Mouse (Mus musculus): Measurements from ENCODE around the gene 4930539E08Rik. TPM values are rescaled to one million over a fixed set of nuclear protein-coding genes. Genes with fewer than 3 reads are reported as not detected.

4930539E08Rik gene
- total RNA-seq, 2 experiments from 2014 or later: 8.3 to 12.4 TPM

- DNase-seq (ENCODE audit: low spot score in 2 of 2): no peak
- intact Hi-C loops (cut with DNase I): no loop called here
These were observed 16.5 kb upstream of the 4930539E08Rik start for GRCm38 (mm10) chr17:28931436-28932211.

GRCm38 (mm10) chr17:28930392-28931074 lies 15.4 kb upstream of the 4930539E08Rik start:
- intact Hi-C loops (cut with DNase I): no loop called here
- peak; percentile 64 to 71 for DNase-seq (ENCODE audit: low spot score in 2 of 2)

GRCm38 (mm10) chr17:28929369-28929768 lies 14.2 kb upstream of the 4930539E08Rik start:
- intact Hi-C loops (cut with DNase I): loop anchor here (5.0 kb wide), 2 partner anchors 47 to 167 kb away; no protein-coding TSS in a partner anchor
- no peak for DNase-seq (ENCODE audit: low spot score in 2 of 2)

DNA sequence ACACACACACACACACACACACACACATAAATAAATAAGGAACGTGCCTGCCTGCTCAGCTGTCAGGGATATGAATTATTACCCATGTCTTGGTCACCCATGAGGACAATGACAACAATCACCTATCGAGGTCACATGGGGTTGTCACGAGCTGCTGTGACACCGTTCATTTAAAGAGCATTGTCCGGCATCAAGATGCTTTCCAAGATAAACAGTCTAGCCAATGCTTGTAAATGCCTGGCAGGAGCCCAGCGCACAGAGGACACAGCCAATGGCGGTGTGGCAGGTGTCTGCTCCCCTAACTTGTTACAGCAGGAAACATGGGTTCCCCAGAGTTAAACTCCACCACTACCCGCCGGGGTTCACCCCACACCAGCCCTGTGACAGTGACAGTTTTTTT lies 12.9 kb upstream of the 4930539E08Rik start:
- intact Hi-C loops (cut with DNase I): loop anchor here (5.0 kb wide), 2 partner anchors 46 to 166 kb away; no protein-coding TSS in a partner anchor
- no peak for DNase-seq (ENCODE audit: low spot score in 2 of 2)

- intact Hi-C loops (cut with DNase I): loop anchor here (2.0 to 5.0 kb wide), 3 partner anchors 45 to 165 kb away; no protein-coding TSS in a partner anchor
- DNase-seq (ENCODE audit: low spot score in 2 of 2): peak; percentile 46 to 55
These were observed 11.9 kb upstream of the 4930539E08Rik start for GRCm38 (mm10) chr17:28926866-28927635.

DNA sequence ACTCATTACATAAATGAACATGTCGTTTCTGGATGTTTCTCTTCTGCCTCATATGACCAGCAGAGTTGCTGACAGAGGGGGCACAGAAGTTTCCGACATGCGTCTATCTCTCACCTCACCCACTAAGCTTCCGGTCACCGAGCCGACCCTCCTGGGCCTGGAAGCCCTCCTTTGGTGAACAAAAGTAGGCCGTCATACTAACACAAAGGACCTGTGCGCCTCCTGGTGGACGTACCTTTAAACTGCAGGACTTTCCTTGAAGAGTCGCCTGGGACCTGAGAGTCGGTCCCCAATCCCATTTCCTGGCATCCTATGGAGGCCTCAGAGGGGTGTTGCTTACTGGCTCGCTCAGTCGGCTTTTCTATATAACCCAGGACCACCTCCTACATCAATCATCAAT lies 11.3 kb upstream of the 4930539E08Rik start:
- peak; percentile 84 to 88 for DNase-seq (ENCODE audit: low spot score in 2 of 2)
- intact Hi-C loops (cut with DNase I): loop anchor here (2.0 to 5.0 kb wide), 3 partner anchors 44 to 164 kb away; no protein-coding TSS in a partner anchor

DNA sequence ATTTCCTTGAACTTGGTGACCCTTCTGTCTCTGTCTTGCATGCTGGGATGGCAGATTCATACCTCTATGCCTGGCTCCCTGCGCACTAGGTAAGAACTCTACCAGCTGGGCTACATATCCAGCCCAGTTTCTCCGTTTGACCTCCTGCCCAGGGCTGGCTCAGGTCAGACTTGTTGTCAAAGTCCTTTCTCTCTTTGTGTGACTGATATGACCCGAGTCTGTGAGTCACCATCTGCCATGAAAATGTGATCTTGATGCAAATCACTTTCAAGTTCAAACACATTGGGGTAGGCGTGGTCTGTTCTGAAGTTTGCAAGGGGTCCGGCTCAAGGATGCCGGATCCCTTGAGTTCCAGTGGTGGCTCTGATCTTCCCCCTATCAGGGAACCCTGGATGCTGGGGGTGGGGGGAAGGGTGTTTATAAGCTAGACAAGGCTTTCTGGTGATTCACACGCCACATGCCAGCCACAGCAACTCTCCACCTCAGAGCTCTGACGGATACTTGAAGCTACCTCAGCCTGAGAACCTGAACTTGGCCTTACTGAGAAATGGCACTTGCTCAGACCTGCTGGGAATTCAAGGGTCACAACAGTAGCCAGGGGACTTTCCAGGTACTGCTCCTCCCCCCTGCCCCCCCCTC lies 10.0 kb upstream of the 4930539E08Rik start:
- no peak for DNase-seq (ENCODE audit: low spot score in 2 of 2)
- intact Hi-C loops (cut with DNase I): loop anchor here (5.0 kb wide), 2 partner anchors 43 to 163 kb away; no protein-coding TSS in a partner anchor

DNA sequence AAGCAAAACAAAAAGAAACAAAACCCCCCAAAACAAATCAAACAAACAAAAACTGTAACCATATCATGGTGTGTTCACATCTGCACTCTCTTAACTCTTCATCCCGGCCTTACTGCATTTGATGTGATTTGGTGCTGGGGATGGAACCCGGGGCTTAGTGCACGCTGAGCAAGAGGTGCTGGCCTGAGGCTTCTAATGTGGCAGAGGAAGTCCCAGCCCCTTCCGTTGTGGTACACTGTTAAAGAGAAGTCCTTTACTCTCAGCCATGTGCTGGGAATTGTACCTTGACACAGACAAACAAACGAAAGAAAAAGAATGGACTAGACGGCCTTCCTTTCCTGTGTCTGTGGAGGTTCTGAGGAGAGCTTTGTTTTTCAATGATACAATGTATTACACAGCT lies 7.0 kb upstream of the 4930539E08Rik start:
- no peak for DNase-seq (ENCODE audit: low spot score in 2 of 2)
- intact Hi-C loops (cut with DNase I): no loop called here

DNA sequence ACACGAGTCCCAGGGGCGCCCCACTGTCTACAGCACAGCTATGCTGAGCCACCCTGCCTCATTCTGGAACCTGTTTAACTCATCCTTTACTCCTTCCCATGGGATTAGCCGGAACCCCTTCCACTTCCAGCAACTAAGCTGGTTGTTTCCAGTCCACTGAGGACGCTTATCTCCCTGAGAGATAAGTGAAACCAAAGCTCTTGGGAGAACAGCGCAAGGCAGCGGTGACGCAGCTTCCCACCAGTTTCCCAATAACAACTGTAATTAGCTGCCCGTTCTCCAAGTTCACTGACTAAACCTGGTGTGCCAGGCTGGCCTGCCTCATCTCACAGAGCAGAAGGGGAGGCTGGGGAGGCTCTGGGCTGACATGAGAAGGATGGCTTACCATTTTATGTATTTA lies 6.0 kb upstream of the 4930539E08Rik start:
- intact Hi-C loops (cut with DNase I): no loop called here
- no peak for DNase-seq (ENCODE audit: low spot score in 2 of 2)

- no peak for DNase-seq (ENCODE audit: low spot score in 2 of 2)
- intact Hi-C loops (cut with DNase I): no loop called here
These were observed 1.4 kb upstream of the 4930539E08Rik start for GRCm38 (mm10) chr17:28916520-28916919.

- intact Hi-C loops (cut with DNase I): loop anchor here (5.0 kb wide), 1 partner anchor 37 kb away; no protein-coding TSS in a partner anchor
- no peak for DNase-seq (ENCODE audit: low spot score in 2 of 2)
These were observed 1.2 kb downstream of the 4930539E08Rik start for GRCm38 (mm10) chr17:28913940-28914339.

GRCm38 (mm10) chr17:28913200-28913599 lies 1.9 kb downstream of the 4930539E08Rik start:
- intact Hi-C loops (cut with DNase I): loop anchor here (5.0 kb wide), 1 partner anchor 36 kb away; no protein-coding TSS in a partner anchor
- DNase-seq (ENCODE audit: low spot score in 2 of 2): no peak

DNA sequence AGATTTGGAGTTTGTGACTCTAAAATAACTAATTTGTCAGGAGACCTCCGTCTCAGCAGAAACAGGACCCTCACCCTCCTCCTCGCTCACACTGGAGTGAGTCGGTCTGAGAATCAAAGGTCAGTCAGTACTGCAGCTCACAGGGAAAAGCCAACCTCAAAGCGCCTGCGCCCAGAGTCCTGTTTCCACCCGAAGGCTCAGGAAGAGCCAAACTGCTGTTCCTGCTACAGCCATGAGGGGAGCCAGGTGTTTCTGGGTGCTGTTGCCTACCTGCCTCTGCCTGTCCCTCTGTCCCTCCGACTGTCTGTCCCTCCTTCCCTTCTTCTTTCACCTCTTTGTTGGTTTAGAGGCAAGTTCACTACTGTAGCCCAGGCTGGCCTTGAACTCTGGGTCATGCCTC lies 5.0 kb downstream of the 4930539E08Rik start:
- DNase-seq (ENCODE audit: low spot score in 2 of 2): no peak
- intact Hi-C loops (cut with DNase I): loop anchor here (5.0 kb wide), 1 partner anchor 33 kb away; no protein-coding TSS in a partner anchor

GRCm38 (mm10) chr17:28909252-28909941 lies 5.7 kb downstream of the 4930539E08Rik start:
- peak; percentile 40 to 54 for DNase-seq (ENCODE audit: low spot score in 2 of 2)
- intact Hi-C loops (cut with DNase I): no loop called here

DNA sequence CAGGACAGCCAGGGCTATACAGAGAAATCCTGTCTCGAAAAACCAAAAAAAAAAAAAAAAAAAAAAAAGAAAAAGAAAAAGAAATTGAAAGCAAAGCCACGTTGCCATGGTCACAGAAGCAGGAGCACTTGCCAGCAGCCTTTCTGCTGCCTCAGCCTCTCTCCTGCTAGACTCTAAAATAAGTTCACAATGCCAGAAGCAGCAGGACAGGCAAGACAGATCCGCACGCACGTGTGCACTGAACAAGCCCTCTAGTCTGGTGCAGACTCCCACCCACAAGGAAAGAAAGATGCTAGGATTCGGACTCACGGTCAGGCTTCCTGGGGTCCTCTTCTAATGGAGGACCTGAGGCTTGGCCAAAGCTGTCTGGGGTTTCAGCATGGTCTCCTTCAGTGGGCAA lies 7.2 kb downstream of the 4930539E08Rik start:
- intact Hi-C loops (cut with DNase I): no loop called here
- DNase-seq (ENCODE audit: low spot score in 2 of 2): peak; percentile 73 to 84

- no peak for DNase-seq (ENCODE audit: low spot score in 2 of 2)
- intact Hi-C loops (cut with DNase I): no loop called here
These were observed 9.7 kb downstream of the 4930539E08Rik start for GRCm38 (mm10) chr17:28905377-28905916.

GRCm38 (mm10) chr17:28904546-28905376 lies 10.4 kb downstream of the 4930539E08Rik start:
- peak; percentile 69 to 81 for DNase-seq (ENCODE audit: low spot score in 2 of 2)
- intact Hi-C loops (cut with DNase I): no loop called here
